Mouse (Mus musculus): ENCODE results near the gene Gm21900.
"Not testable (repeated sequence)": the region's sequence is repeated elsewhere in the genome, so short reads cannot be mapped to it uniquely, and the experiment has no call there.

The Gm21900 gene

DNA sequence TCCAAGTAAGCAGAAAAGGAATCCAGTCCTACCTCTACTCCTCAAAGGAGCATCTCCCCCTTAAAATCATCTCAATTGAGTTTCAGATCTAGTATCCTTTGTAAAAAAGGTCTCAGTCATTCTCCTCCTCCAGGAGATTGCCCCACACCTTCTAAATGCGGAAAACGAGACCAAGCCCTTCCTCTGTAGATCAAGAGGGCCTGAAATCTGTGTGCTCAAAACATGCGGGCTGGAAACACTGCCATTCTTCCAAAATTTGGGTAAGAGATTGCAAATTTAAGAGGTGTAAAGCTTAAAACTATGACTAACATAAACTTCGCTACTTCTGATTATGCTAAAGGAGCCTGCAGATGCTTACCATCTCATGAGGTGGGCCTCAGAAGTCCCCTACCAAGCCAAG, at the start of gene Gm21900:
Gene Gm21900, plus strand, starts transcription at position 301 of the 400 bp plus-strand sequence.
- DNase-seq (ENCODE audit: low spot score in 2 of 2): not testable (repeated sequence)

DNA sequence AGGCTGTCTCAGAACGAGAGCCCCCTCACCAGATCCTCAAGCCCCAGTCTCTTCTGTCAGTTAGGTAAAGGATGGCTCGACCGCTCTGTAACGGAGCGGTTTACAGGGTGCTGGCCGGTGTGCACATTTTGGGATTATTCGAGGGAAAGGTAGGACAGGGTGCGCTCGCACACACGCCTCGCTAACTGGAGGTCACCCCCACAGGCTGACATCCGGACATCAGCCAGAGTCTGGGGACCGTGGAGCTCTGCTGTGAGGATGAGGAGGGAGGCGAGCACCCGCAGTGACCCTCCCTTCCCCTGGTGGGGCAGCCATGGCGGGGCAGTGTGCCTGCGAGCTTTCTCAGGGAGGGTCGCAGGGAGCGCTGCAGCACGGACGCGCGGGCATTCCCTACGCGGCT, 27.4 kb downstream of the Gm21900 start:
- DNase-seq (ENCODE audit: low spot score in 2 of 2): peak in 1 of 2 experiments; percentile 1

All from urinary bladder, adult 18-20 months (tissue).